Mouse (Mus musculus) midbrain, embryonic 11.5 days (tissue): ENCODE data around the gene Pawr. TPM values are rescaled to one million over a fixed set of nuclear protein-coding genes. Genes with fewer than 3 reads are reported as not detected.
A peak's percentile ranks its signal among the peaks of the same experiment; 100 is the strongest.

Source experiments
- ATAC-seq: fragments of 200-750 bp; cut with Nextera tagmentation; 2 replicates; pipeline ENCODE4 v1.8.0; 2017; ENCODE audit warnings: moderate TSS enrichment, moderate library complexity; ENCODE audit not compliant: low FRiP score
- DNase-seq: peaks from one replicate; pipeline ENCODE4 v3.0.0; 2015; ENCODE audit warnings: low spot score; ENCODE audit errors: missing footprints
- H3K27ac ChIP-seq: fragments of 300-500 bp; sonication (generic); 2 replicates; pipeline ENCODE4 v1.5.1; 2014; ENCODE audit warnings: low read depth, low read length
- H3K27me3 ChIP-seq: fragments of 300-500 bp; sonication (generic); 2 replicates; pipeline ENCODE4 v1.6.1; 2014; ENCODE audit warnings: mild to moderate bottlenecking, low read length, moderate library complexity, mixed read lengths; ENCODE audit not compliant: control insufficient read depth, insufficient read depth
- H3K36me3 ChIP-seq: fragments of 300-500 bp; sonication (generic); 2 replicates; pipeline ENCODE4 v1.6.1; 2014; ENCODE audit warnings: mild to moderate bottlenecking, low read length, moderate library complexity, mixed read lengths; ENCODE audit not compliant: control insufficient read depth, insufficient read depth
- H3K4me1 ChIP-seq: fragments of 300-500 bp; sonication (generic); 2 replicates; pipeline ENCODE4 v1.6.1; 2014; ENCODE audit warnings: low read length; ENCODE audit not compliant: control insufficient read depth, insufficient read depth
- H3K4me2 ChIP-seq: fragments of 300-500 bp; sonication (generic); 2 replicates; pipeline ENCODE4 v1.6.1; 2014; ENCODE audit warnings: mild to moderate bottlenecking, moderate library complexity
- H3K4me3 ChIP-seq: fragments of 300-500 bp; sonication (generic); 2 replicates; pipeline ENCODE4 v1.5.1; 2014; ENCODE audit warnings: low read depth, low read length
- H3K9ac ChIP-seq: fragments of 300-500 bp; sonication (generic); 2 replicates; pipeline ENCODE4 v1.6.1; 2014; ENCODE audit warnings: low read length
- H3K9me3 ChIP-seq: fragments of 300-500 bp; sonication (generic); 2 replicates; pipeline ENCODE4 v1.6.1; 2016; ENCODE audit warnings: low read length; ENCODE audit not compliant: control insufficient read depth
- WGBS: fragments of 180-500 bp; shearing (Covaris S2); extraction: QIAGEN DNeasy Blood & Tissue Kit; methylation state at CpG from one replicate; pipeline ENCODE4 v1.1.7; 2014; 5-methylcytosine and 5-hydroxymethylcytosine counted together
- polyA plus RNA-seq: library from polyadenylated mRNA; unstranded; fragments of >200 nt; fragmentation: Nextera tagmentation; extraction: Ambion mirVana; gene quantifications from 2 replicates; pipeline ENCODE4 v1.2.1, GENCODE M21; 2014

Gene Pawr
- 14.4 and 14.5 TPM in 2 replicates for polyA plus RNA-seq

GRCm38 (mm10) chr10:108331784-108332561 lies at the start of gene Pawr:
Pawr (plus strand) TSS chr10:108332121.
- peak within 1 kb of the TSS; percentile 88 for H3K4me2 ChIP-seq
- ATAC-seq (peak; percentile 92), DNase-seq (peak; percentile 98)
- peak within 1 kb of the TSS; percentile 83 for H3K9ac ChIP-seq
- H3K36me3 ChIP-seq, result no peaks in the 10 kb centered on the region
- H3K4me3 ChIP-seq, result peak within 1 kb of the TSS; percentile 87
- H3K9me3 ChIP-seq, result no peaks in the 10 kb centered on the region
- WGBS, result under 1% methylated on average over 67 of the region's 85 CpGs
- H3K27me3 ChIP-seq, result peaks cover 12% of the 10 kb centered on the region
- no peaks in the 10 kb centered on the region; the same call in 1 of the 2 replicates for H3K4me1 ChIP-seq
- H3K27ac ChIP-seq, result peak within 1 kb of the TSS; percentile 16; the same call in 1 of the 2 replicates

- H3K4me3 ChIP-seq, result no peak overlapping the region
- H3K4me2 ChIP-seq, result no peak overlapping the region
- H3K27me3 ChIP-seq, result no peaks in the 10 kb centered on the region
- H3K9ac ChIP-seq, result no peak overlapping the region
- DNase-seq, result no peak
- no peaks in the 10 kb centered on the region for H3K9me3 ChIP-seq
- 92% methylated on average over 6 of the region's 6 CpGs for WGBS
- no peaks in the 10 kb centered on the region for H3K4me1 ChIP-seq
- no peak for ATAC-seq
- peaks cover 4% of the 10 kb centered on the region; the same call in 1 of the 2 replicates for H3K36me3 ChIP-seq
- H3K27ac ChIP-seq, result no peak overlapping the region
Measured at GRCm38 (mm10) chr10:108282351-108282750, 49.6 kb upstream of the Pawr start.

GRCm38 (mm10) chr10:108283418-108283817 lies 48.5 kb upstream of the Pawr start:
- Histone ChIP-seq H3K36me3 (peaks cover 4% of the 10 kb centered on the region; the same call in 1 of the 2 replicates), H3K9me3 (no peaks in the 10 kb centered on the region), H3K9ac (no peak overlapping the region), H3K4me3 (no peak overlapping the region), H3K4me2 (no peak overlapping the region), H3K27me3 (no peaks in the 10 kb centered on the region), H3K27ac (no peak overlapping the region), H3K4me1 (no peaks in the 10 kb centered on the region)
- 94% methylated on average over 2 of the region's 2 CpGs for WGBS
- no peak for DNase-seq
- ATAC-seq, result no peak

- no peak overlapping the region for H3K9ac ChIP-seq
- ATAC-seq, result no peak
- peaks cover 4% of the 10 kb centered on the region; the same call in 1 of the 2 replicates for H3K36me3 ChIP-seq
- H3K9me3 ChIP-seq, result no peaks in the 10 kb centered on the region
- no peak for DNase-seq
- H3K27ac ChIP-seq, result no peak overlapping the region
- WGBS, result 89% methylated on average over 4 of the region's 4 CpGs
- no peaks in the 10 kb centered on the region for H3K4me1 ChIP-seq
- H3K4me2 ChIP-seq, result no peak overlapping the region
- no peak overlapping the region for H3K4me3 ChIP-seq
- H3K27me3 ChIP-seq, result no peaks in the 10 kb centered on the region
Measured at GRCm38 (mm10) chr10:108283837-108284236, 48.1 kb upstream of the Pawr start.

- 95% methylated on average over 4 of the region's 4 CpGs for WGBS
- no peaks in the 10 kb centered on the region for H3K27me3 ChIP-seq
- H3K9ac ChIP-seq, result no peak overlapping the region
- H3K4me1 ChIP-seq, result no peaks in the 10 kb centered on the region
- no peaks in the 10 kb centered on the region for H3K9me3 ChIP-seq
- DNase-seq (no peak), ATAC-seq (no peak)
- no peak overlapping the region for H3K4me2 ChIP-seq
- H3K36me3 ChIP-seq, result peaks cover 4% of the 10 kb centered on the region; the same call in 1 of the 2 replicates
- H3K4me3 ChIP-seq, result no peak overlapping the region
- H3K27ac ChIP-seq, result no peak overlapping the region
Measured at GRCm38 (mm10) chr10:108284445-108284844, 47.5 kb upstream of the Pawr start.

GRCm38 (mm10) chr10:108284977-108285376 lies 46.9 kb upstream of the Pawr start:
- Histone ChIP-seq H3K9ac (no peak overlapping the region), H3K4me2 (no peak overlapping the region), H3K9me3 (no peaks in the 10 kb centered on the region), H3K27me3 (no peaks in the 10 kb centered on the region), H3K36me3 (peaks cover 4% of the 10 kb centered on the region; the same call in 1 of the 2 replicates), H3K27ac (no peak overlapping the region), H3K4me1 (no peaks in the 10 kb centered on the region), H3K4me3 (no peak overlapping the region)
- WGBS, result 88% methylated on average over 5 of the region's 5 CpGs
- DNase-seq, result no peak
- ATAC-seq, result no peak

GRCm38 (mm10) chr10:108286658-108287437 lies 45.1 kb upstream of the Pawr start:
- ATAC-seq (no peak), DNase-seq (no peak)
- Histone ChIP-seq H3K4me3 (no peak overlapping the region), H3K27ac (no peak overlapping the region), H3K4me2 (no peak overlapping the region), H3K36me3 (no peaks in the 10 kb centered on the region), H3K9me3 (no peaks in the 10 kb centered on the region), H3K9ac (no peak overlapping the region), H3K4me1 (no peaks in the 10 kb centered on the region), H3K27me3 (no peaks in the 10 kb centered on the region)
- 74% methylated on average over 11 of the region's 11 CpGs for WGBS

- H3K4me1 ChIP-seq, result no peaks in the 10 kb centered on the region
- no peaks in the 10 kb centered on the region for H3K36me3 ChIP-seq
- H3K27ac ChIP-seq, result no peak overlapping the region
- DNase-seq (no peak), ATAC-seq (no peak)
- no peaks in the 10 kb centered on the region for H3K27me3 ChIP-seq
- H3K4me2 ChIP-seq, result no peak overlapping the region
- H3K4me3 ChIP-seq, result no peak overlapping the region
- 89% methylated on average over 4 of the region's 4 CpGs for WGBS
- H3K9me3 ChIP-seq, result no peaks in the 10 kb centered on the region
- no peak overlapping the region for H3K9ac ChIP-seq
Measured at GRCm38 (mm10) chr10:108287438-108287801, 44.5 kb upstream of the Pawr start.

- no peak for DNase-seq
- H3K27me3 ChIP-seq, result no peaks in the 10 kb centered on the region
- ATAC-seq, result no peak
- no peak overlapping the region for H3K4me2 ChIP-seq
- H3K27ac ChIP-seq, result no peak overlapping the region
- no peaks in the 10 kb centered on the region for H3K9me3 ChIP-seq
- no peaks in the 10 kb centered on the region for H3K4me1 ChIP-seq
- 98% methylated on average over 13 of the region's 13 CpGs for WGBS
- H3K9ac ChIP-seq, result no peak overlapping the region
- H3K4me3 ChIP-seq, result no peak overlapping the region
- no peaks in the 10 kb centered on the region for H3K36me3 ChIP-seq
Measured at GRCm38 (mm10) chr10:108290046-108290445, 41.9 kb upstream of the Pawr start.
